12 mouse cellular contexts compared by ENCODE assay signal in genomic region chr17:12668478-12669362, GRCm38 (mm10). TPM values are rescaled to one million over a fixed set of nuclear protein-coding genes. Genes with fewer than 3 reads are reported as not detected.
DNase-seq lines count a peak whose midpoint lies in the region; ATAC-seq and TF ChIP-seq lines count a peak whose summit lies in the region.
"Had no signal": no experiment of that assay in that cellular context is flagged by ENCODE, and none has a peak within 500 bp of the region (broad histone marks: within the 10 kb centered on the region; RNA-seq: fewer than 3 reads in every experiment).

No protein-coding gene starts in this region.

- peak; percentile 43 for ATAC-seq in lung, postnatal 0 days
- ATAC-seq in liver, embryonic 13.5 days (ENCODE audit: low read depth) = peak; percentile 81
- ATAC-seq in forebrain, embryonic 13.5 days = no peak

- H3K4me1 ChIP-seq in heart, embryonic 10.5 days = peaks cover 53% of the 10 kb centered on the region
- no peaks in the 10 kb centered on the region; the same call in 1 of the 2 replicates for H3K4me1 ChIP-seq in lung, postnatal 0 days (ENCODE audit: insufficient read depth, low read depth, low read length)
- H3K4me1 ChIP-seq in liver, embryonic 13.5 days (replicated peaks) = peaks cover 42% of the 10 kb centered on the region
- no peaks in the 10 kb centered on the region for H3K4me1 ChIP-seq in forebrain, embryonic 13.5 days

- H3K27me3 ChIP-seq in heart, embryonic 10.5 days (ENCODE audit: insufficient read depth, poor library complexity, severe bottlenecking) = no peaks in the 10 kb centered on the region
- no peaks in the 10 kb centered on the region for H3K27me3 ChIP-seq in lung, postnatal 0 days (replicated peaks; ENCODE audit: insufficient read depth, low read length)
- no peaks in the 10 kb centered on the region; the same call in 1 of the 2 replicates for H3K27me3 ChIP-seq in liver, embryonic 13.5 days
- no peaks in the 10 kb centered on the region for H3K27me3 ChIP-seq in forebrain, embryonic 13.5 days

- 0 out of 2 replicates have a peak, but pooled peaks have one; percentile 32 for TF ChIP-seq EP300 in lung, postnatal 0 days (IDR thresholded peaks at IDR 0.05)

- no peak overlapping the region for H3K9ac ChIP-seq in lung, postnatal 0 days (replicated peaks; ENCODE audit: low read depth)
- H3K9ac ChIP-seq in liver, embryonic 13.5 days = no peak overlapping the region
- no peak overlapping the region for H3K9ac ChIP-seq in forebrain, embryonic 13.5 days

- H3K36me3 ChIP-seq in heart, embryonic 10.5 days = no peaks in the 10 kb centered on the region
- H3K36me3 ChIP-seq in lung, postnatal 0 days (ENCODE audit: insufficient read depth, low read length) = no peaks in the 10 kb centered on the region
- no peaks in the 10 kb centered on the region for H3K36me3 ChIP-seq in liver, embryonic 13.5 days
- no peaks in the 10 kb centered on the region for H3K36me3 ChIP-seq in forebrain, embryonic 13.5 days (ENCODE audit: poor library complexity, severe bottlenecking)

- peak overlapping the region; percentile 85 for H3K27ac ChIP-seq in heart, embryonic 10.5 days
- H3K27ac ChIP-seq in lung, postnatal 0 days (ENCODE audit: low read length) = no peak overlapping the region
- peak overlapping the region; percentile 53 for H3K27ac ChIP-seq in liver, embryonic 13.5 days
- H3K27ac ChIP-seq in forebrain, embryonic 13.5 days = no peak overlapping the region

- H3K4me3 ChIP-seq in heart, embryonic 10.5 days = no peak overlapping the region
- H3K4me3 ChIP-seq in lung, postnatal 0 days (ENCODE audit: low read depth, low read length) = no peak overlapping the region
- no peak overlapping the region for H3K4me3 ChIP-seq in liver, embryonic 13.5 days (replicated peaks)
- no peak overlapping the region for H3K4me3 ChIP-seq in forebrain, embryonic 13.5 days

- no peak overlapping the region for H3K4me2 ChIP-seq in lung, postnatal 0 days (replicated peaks; ENCODE audit: low read depth, low read length)
- H3K4me2 ChIP-seq in liver, embryonic 13.5 days = peak overlapping the region; percentile 19; the same call in 1 of the 2 replicates
- H3K4me2 ChIP-seq in forebrain, embryonic 13.5 days = no peak overlapping the region

- no peak for TF ChIP-seq CTCF in lung, postnatal 0 days (IDR thresholded peaks at IDR 0.05)

- intact Hi-C loops in heart, postnatal 14 days (cut with DNase I) = no loop called here

- DNase-seq in heart, embryonic 10.5 days (ENCODE audit: low spot score) = no peak
- DNase-seq in heart, postnatal 14 days = no peak
- peak; percentile 25 for DNase-seq in lung, postnatal 0 days (ENCODE audit: low spot score)
- DNase-seq in lung, postnatal 4 days = no peak
- DNase-seq in liver, embryonic 13.5 days = peak; percentile 38
- no peak for DNase-seq in cerebellum, adult 9-10 months
- DNase-seq in retina, embryonic 14.5 days (ENCODE audit: low spot score) = no peak
- DNase-seq: cerebellum, adult 11 months had no signal

- WGBS in heart, embryonic 10.5 days = 5% methylated on average over 7 of the region's 7 CpGs
- 21% methylated on average over 7 of the region's 7 CpGs for WGBS in lung, postnatal 0 days
- 4% methylated on average over 7 of the region's 7 CpGs for WGBS in liver, embryonic 13.5 days (ENCODE audit: insufficient replicate concordance)
- WGBS in forebrain, embryonic 13.5 days = 67% methylated on average over 7 of the region's 7 CpGs

- H3K9me3 ChIP-seq in heart, embryonic 10.5 days = no peaks in the 10 kb centered on the region
- no peaks in the 10 kb centered on the region for H3K9me3 ChIP-seq in lung, postnatal 0 days (ENCODE audit: low read length)
- H3K9me3 ChIP-seq in liver, embryonic 13.5 days (replicated peaks) = no peaks in the 10 kb centered on the region
- no peaks in the 10 kb centered on the region for H3K9me3 ChIP-seq in forebrain, embryonic 13.5 days (replicated peaks)

RNA-seq across cellular contexts. Expression of gene Slc22a1, which starts 6.9 kb away (rescaled TPM):
- 0.39 and 1.1 TPM in 2 replicates for polyA plus RNA-seq in heart, embryonic 10.5 days (2016; fragmentation: Nextera tagmentation; extraction: Ambion mirVana)
- total RNA-seq in heart, postnatal 14 days (2021) = 1 to 10 TPM; 6.5 to 9.0 TPM
- polyA plus RNA-seq in lung, postnatal 0 days (2015; fragmentation: Nextera tagmentation; extraction: Ambion mirVana) = 1.6 and 3.2 TPM in 2 replicates
- not detected in 2 replicates for polyA plus RNA-seq in liver, embryonic 13.5 days (2015; fragmentation: Nextera tagmentation; extraction: Ambion mirVana)
- polyA plus RNA-seq in forebrain, embryonic 13.5 days (2015; fragmentation: Nextera tagmentation; extraction: Ambion mirVana) = not detected in 2 replicates
- total RNA-seq: hematopoietic stem cell, adult 5-6 weeks; layer of hippocampus, adult 18-20 months; megakaryocyte, adult 5-6 weeks had no signal

Comparison
In these comparisons a context has a peak if more than half of its experiments do, and no peak if none do; other contexts are left out.
1. DNase-seq: peak in lung, postnatal 0 days (single experiment) and liver, embryonic 13.5 days (single experiment); none in heart, embryonic 10.5 days (single experiment), heart, postnatal 14 days (0 of 2), lung, postnatal 4 days (0 of 2), cerebellum, adult 9-10 months (single experiment) and retina, embryonic 14.5 days (single experiment).
2. H3K27ac ChIP-seq: peak in heart, embryonic 10.5 days (single experiment) and liver, embryonic 13.5 days (single experiment); none in lung, postnatal 0 days (single experiment) and forebrain, embryonic 13.5 days (single experiment).